Mouse (Mus musculus) liver (tissue): ENCODE results near the gene Cog5.

Experiments used
- DNase-seq: peaks from one replicate; pipeline ENCODE4 v3.0.0-alpha.2; 2020; ENCODE audit warnings: mixed read lengths

The Cog5 gene

DNA sequence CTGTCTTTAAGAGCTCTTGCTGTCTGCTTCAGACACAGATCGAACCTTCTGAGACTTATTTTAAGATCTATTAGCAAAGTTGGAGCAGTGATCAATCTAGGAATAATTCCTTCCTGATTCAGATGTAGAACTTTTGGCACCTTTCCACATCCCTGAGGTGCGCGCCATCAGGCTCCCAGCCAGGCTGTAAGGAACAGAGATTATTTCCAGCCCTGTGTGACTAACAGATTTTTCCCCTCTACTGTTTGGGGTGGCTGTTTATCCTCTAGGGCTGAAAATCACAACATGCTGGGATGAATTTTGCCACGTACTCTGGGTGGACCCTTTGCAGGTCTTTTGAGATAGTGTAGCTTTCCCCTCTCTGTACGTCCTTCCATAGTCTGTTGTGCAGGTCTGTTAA lies 170.2 kb downstream of the Cog5 start:
- no peak for DNase-seq

DNA sequence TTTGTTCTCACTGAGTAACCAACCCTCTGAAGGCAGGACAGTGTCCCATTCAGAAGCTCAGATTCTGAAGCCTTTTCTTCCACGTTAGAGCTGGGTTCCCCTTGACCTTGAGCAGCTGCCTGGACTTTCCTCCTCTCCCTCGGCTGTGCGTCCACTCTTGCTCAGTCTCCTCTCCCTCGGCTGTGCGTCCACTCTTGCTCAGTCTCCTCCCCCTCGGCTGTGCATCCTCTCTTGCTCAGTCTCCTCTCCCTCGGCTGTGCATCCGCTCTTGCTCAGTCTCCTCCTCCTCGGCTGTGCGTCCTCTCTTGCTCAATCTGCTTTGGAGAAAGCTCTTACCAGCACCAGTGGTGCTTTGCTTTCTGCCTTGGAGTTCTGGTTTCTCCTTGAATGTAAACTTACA lies 171.2 kb downstream of the Cog5 start:
- no peak for DNase-seq

DNA sequence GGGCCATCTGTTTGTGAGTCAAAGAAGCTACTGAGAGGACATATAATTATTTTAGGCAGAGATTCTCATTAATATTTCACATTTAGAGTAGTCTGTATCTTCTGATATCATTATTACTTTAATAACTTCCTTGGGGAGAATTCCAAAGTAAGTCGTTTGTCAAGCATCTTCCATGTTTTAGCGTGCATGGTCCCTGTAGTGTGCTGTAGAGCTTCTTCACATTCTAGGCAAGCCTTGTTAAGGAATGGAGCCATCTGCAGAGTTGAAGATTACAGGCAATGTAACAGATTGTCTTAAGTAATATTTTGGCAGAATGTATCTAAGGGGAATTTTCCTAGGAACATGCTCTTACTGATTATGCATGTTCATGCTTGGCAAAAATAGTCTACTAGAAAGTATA lies 171.8 kb downstream of the Cog5 start:
- DNase-seq, result no peak

DNA sequence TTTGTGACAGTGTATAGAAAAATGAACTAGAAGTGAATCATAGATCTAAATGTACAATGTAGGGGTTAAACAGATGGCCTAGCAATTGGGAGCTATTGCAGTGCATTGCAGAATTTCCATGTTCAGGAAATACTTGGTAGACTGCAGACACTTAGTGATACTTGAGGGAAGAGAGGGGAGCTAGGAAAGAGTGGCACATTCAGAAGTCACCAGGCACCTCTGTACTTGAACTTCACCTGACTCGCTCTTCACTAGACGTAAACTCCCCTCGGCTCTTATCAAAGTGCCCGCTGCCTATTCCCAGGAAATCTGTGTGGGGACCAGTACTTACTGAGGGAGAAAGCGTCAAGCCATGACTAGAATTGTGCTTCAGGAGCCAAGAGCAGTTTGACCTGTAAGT lies 180.8 kb downstream of the Cog5 start:
- DNase-seq, result no peak

- DNase-seq, result no peak
These were observed 181.5 kb downstream of the Cog5 start for GRCm38 (mm10) chr12:31836211-31836610.

DNA sequence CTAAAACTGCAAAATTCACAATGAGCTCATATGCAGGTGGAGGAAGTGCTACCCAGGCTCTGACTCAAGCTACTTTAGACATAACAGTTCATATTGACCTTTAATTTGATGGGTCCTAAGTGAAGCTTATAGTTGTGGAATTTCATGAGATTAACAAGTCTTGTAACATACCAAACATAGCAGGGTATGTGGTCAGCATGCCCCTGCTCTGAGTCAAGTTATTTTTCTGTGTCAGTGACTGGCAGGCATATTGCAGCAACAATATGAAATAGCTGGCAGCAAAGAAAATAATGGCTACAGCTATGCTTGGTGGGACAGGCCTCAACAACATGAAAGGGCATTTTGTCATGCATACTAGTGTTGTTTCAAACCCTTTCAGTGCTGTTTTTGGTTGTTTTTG lies 183.9 kb downstream of the Cog5 start:
- DNase-seq, result no peak

DNA sequence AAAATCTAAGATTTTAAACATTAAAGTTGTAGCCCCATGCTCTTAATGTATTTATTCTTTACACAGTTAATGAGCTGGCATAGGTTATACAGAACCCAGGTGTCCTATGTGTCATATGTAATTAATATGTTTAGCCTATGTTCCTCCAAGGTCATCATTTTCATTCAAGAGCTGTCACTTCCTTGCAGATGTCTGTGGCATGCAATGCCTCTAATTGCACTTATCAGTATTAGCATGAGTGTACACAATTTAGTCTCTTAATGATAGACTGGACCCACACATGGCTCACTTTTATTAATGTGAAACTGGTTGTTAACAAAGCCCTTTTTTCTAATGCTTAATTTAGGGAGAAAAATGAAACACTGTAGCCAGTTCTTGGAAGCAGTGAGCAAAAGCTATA lies 184.6 kb downstream of the Cog5 start:
- no peak for DNase-seq

DNA sequence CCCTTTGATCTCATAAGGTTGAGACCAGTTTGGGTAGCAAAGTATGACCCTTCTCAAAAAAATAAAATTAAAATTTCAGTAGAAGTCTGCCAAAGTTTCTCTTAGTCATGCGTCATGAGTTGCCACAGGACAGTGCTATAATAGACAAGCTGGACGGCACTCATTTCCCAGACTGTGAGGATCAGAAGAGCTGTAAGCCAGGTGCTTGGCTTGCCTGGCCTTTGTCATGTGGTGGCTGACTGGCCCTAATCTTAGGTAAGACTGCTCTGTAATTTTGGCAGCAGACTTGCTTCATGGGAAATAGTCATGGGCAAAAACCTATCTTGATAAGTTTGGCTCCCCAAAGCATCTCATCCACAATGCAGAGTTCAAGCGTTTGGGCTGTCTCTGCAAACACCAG lies 191.4 kb downstream of the Cog5 start:
- no peak for DNase-seq

- no peak for DNase-seq
These were observed 194.2 kb downstream of the Cog5 start for GRCm38 (mm10) chr12:31848630-31849415.

GRCm38 (mm10) chr12:31849601-31850000 lies 194.9 kb downstream of the Cog5 start:
- no peak for DNase-seq

DNA sequence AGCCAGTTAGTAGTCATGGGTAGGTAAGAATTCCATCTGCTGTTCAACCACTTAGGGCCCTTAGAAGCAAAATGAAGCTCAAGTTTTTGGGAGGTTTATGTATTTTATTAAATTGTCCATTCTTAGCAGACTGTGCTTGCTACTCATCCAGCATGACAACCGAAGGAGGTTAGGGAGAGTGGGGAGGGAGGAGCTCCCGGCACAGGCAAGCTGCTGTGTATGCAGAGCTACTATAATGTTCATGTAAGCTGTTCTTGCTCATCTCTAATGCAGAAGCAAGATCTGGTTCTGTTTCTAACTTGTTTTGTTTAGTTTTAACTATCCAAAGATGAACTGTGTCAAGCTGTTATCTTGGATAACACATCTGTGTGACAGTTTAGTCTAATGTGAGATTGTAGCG lies 199.4 kb downstream of the Cog5 start:
- DNase-seq, result no peak

DNA sequence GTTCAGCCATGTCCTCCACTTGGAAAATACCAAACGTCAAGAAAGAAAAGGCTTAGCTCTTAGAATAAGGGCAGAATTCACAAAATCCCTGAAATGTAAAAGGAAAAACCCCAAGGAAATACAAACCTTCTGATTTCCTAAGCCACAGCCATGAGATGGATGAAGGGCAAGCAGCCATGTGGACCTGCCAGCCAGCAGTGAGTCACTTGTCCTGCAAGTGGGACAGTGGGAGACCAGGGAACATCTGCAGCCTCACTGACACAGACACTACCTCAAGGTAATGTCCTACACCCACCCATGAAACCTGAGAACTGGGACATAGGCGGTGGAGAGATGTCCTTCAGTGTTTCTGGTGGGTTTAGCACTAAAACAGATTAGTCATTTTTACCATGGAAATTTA lies 200.1 kb downstream of the Cog5 start:
- no peak for DNase-seq

GRCm38 (mm10) chr12:31857784-31858183 lies 203.1 kb downstream of the Cog5 start:
- no peak for DNase-seq

DNA sequence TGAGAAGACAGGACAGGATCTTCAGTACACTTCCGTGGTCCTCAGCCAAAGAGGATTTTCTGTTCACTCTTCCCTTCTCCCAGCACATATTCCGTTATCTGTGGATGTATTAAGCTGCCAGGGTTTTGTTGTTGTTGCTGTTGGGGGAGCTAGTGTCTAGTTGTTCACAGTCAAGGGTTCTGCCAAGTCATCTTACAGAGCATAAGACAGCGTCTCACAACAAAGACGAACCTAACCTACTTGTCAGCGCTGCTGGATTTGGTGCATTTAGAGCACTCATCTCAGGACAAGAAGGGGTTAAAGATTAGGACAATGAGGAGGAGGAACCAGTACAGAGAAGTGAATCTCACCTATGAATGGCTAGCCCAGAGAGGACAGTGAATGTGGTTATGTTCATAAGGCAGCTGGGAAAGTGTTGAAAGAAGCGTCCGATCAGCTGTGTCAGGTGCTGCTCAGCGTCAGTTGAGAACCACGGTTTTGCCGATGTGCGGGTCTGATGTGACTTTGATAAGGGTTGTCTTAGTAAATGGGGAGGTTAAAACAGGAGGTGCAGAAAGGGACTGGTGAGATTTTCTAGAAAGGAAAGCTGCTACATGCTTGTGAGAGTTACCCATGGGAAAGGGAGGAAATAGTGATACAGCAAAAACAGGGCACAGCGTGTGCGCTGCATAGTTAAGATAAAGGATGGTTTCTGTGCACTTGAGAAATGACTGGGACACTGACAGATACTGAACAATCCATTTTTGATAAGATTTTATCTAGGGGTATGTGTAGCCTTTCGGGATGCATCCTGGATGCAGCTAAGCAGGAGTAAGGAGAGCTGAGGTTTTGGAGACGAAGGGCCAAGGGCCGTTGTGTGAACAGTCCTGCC lies 208.2 kb downstream of the Cog5 start:
- no peak for DNase-seq

GRCm38 (mm10) chr12:31876775-31877174 lies 222.1 kb downstream of the Cog5 start:
- DNase-seq, result no peak

- no peak for DNase-seq
These were observed 228.1 kb downstream of the Cog5 start for GRCm38 (mm10) chr12:31882736-31883135.

- no peak for DNase-seq
These were observed 229.7 kb downstream of the Cog5 start for GRCm38 (mm10) chr12:31884365-31884764.

DNA sequence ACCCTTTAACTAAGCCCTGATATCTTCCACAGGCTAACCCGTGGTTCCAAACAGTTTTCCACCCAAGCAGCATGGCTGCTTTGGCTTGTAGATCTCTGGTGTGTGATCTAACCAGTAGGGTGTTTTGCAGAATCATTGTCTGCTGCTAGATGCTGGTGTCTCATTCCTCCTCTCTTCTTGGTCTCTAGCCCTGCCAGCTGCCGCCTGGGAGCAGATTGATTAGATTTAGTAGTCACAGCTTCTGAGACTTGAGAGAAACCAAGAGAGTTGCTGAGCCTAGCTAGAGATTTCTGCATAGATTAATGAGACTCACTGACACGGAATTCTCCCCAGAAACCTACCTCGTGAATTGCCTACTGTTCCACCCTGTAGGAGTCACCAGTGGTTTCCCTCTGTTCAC lies 230.4 kb downstream of the Cog5 start:
- no peak for DNase-seq

GRCm38 (mm10) chr12:31885844-31886606 lies 231.4 kb downstream of the Cog5 start:
- DNase-seq, result no peak

DNA sequence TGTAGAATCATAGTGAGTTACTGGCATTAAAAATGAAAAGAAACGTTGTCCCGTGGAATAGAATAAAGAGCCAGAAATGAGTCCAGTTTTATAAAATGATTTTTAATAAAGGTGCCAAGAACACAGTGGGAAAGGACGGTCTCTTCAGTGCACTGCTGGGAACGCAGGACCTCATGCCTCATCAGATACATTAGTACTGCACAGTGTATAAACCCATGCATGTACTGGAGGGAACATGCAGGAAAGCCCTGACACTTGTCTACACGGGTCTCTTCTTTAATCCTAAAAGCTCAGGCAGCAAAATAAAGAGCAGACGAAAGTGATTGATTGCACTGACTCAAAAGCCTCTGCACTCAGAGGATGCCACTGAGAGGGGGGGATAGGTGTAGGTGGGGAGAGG lies 236.0 kb downstream of the Cog5 start:
- no peak for DNase-seq

DNA sequence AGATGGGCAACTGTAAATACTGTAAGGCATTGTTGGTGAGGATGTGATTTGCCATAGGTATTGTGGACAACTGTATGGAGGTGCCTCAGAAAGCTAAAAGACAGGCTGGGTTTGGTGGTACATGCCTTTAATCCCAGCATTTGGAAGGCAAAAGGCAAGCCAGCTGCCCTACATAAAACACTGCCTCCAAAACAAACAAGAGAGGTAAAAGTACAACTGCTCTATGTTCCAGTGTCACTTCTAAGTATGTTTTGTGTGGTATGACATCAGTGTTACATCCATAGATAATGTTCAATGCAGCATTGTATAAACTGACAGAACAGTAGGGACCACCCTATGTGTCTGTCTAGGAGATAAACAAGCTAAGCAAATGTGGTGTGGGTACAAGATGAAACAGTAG lies 237.4 kb downstream of the Cog5 start:
- DNase-seq, result no peak

GRCm38 (mm10) chr12:31892771-31893170 lies 238.1 kb downstream of the Cog5 start:
- no peak for DNase-seq

DNA sequence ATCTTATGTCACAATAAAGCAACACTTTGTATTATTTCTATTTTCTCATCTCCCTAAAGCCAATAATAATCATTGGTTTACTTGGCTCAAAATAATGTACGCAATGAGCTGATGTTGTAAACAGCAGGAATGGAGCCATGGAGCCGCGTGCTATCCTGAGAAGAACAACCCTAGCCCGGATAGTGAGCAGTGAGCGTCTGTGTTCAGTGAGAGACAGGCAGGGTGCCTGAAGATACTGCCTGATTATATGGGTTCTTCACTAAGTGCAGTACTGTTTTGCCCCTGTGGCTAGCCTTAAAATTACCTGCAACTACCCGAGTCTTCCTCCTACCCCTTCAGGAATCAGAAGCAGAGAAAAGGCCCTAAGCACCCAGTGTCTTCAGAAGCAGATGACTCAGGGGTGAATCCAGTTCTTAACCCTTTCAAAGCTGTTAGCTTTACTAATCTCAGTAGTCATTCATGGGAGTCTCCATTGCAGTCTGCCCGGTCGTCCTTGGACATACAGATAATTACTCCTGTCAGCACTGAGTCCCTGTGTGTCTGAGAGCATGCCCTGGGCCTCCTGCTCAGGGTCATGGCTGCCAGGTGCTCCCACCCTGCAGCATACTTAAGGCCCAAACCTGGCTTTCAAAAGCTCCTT lies 240.5 kb downstream of the Cog5 start:
- DNase-seq, result no peak
